Mouse (Mus musculus): Measurements from ENCODE around the gene Fads2.
A peak's percentile ranks its signal among the peaks of the same experiment; 100 is the strongest.

Fads2 gene

DNA sequence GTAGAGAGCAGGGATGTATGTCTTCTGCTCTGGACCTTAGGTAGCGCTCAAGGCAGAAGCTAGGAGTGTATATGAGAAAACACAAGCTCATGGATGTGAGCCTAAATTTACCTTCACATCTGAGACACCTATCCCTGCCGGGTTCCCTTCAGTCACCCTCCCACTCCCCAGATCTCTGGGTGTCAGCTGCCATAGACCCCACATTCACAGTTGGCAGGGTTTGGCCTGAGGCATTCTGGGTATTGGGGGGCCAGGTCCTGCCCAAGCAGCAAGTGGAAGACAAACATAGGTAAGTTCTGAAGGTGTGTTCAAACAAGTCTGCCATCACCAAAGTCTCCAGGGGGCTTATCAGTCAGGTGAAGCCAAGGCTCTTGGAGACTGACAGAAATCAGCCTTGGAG, 39.9 kb downstream of the Fads2 start:
- DNase-seq (ENCODE audit: low read depth, low spot score): no peak

DNA sequence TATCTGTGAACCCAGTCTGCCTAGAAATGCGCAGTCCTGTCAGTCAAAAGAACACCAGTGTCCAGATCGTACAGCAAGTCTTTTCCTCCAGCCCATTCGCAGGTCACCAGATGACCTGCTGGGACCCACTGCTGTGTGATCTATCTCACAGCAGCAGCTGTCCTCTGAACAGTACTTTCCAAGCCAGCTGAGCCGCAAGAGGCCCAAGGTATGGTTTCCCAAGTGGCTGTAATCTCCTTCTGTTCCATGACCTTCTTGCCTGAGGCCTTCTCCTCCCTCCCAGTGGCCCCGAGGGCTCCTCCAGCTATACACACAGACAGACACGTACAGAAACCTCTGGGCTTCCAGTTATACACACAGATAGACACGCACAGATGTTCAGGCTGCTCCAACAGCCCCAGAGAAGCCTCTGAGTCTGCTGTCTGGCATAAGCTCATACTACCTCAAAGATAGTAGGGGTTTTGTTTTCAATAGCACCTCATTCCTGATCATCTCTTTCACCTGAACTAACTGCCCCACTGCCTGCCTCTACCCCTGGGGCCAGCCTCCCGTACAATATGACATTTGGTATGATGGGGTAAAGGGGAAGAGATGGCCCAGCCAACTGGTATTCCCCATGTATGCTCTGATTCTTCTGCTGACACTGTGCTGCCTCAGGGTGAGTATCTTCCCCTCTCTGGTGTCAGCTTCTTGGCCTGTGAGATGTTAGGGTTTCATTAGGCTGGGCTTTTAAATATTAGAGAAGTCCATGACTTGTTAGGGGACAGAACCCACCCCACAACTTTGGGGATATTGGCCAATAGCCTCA, 40.6 kb downstream of the Fads2 start:
- no peak for DNase-seq (ENCODE audit: low read depth, low spot score)

DNA sequence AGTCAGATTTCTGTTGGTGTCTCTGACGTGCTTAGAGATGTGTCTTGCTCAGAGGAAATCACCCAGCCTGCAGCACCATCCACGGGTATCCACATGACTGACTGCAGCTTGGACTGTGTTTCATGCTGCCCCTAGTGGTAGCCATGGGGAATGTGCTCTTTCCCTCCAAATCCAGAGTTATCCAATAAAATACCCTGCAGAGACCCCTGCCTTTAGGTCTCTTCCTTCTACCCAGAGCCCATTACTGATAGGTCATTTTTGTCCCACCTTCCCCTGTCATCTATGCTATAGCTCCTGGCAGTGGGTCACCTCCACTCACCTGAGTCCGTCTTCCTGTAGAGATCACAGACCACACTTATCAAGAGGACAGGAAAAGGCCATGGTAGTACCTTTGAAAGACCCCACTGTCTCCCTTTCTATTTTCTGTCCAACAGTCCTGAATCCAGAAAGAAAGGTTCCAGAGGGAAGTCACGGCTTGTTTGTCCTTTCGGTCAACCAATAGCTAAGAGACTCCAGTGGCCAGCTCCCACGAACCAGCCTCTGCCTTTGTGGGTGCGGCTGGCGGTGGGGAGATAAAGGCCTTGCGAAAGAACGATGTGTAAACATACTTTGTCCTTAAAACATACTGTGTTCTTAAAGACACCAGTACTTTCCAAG, 41.5 kb downstream of the Fads2 start:
- DNase-seq (ENCODE audit: low read depth, low spot score): peak; percentile 31

DNA sequence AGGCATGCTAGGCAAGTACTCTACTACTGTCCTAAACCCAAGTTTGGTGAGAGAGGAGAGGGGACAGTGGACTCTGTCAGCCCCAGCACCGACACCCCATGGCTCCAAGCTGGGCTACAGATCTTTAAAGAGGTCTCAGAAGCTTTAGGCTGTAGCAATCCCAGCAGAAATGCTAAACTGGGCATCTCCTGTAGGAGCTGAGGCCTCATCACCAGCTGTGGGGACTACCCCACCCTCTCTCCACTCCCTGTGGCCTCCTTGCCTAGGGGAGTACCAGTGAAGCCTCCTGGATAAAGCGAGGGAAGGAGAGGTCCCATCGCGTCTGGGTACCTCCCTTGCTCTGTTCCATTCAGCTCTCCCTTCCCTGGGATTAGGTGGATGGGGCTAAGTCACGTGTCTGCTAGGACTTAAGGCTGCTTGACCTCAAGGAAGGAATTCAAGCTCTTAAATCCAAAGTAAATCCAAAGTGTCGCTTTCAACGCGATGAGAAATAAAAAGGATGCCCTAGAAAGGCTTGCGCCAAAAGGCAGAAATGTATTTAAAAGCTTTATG, 42.6 kb downstream of the Fads2 start:
- no peak for DNase-seq (ENCODE audit: low read depth, low spot score)

DNA sequence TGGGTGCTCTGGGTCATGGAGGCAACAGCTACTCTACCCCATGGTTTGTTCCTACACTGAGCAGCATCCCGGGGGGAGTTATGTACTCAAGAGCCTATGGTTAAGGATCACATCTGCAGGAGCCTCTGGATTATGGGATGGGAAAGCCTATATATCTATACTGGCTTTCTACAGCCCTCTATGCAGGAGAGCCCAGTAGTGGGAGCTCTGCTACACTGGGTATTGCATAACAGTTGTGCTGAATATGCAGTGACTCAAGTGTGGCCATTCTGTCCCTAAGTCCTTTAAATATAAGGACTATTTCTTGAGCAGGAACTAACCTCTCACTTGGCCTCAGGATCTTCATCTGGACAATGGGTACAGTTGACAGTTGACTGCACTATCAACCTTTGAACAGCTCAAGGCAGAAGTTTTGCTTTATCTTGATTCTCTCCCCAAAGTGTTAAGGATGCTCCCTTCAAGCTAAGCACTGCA, 43.2 kb downstream of the Fads2 start:
- DNase-seq (ENCODE audit: low read depth, low spot score): no peak

DNA sequence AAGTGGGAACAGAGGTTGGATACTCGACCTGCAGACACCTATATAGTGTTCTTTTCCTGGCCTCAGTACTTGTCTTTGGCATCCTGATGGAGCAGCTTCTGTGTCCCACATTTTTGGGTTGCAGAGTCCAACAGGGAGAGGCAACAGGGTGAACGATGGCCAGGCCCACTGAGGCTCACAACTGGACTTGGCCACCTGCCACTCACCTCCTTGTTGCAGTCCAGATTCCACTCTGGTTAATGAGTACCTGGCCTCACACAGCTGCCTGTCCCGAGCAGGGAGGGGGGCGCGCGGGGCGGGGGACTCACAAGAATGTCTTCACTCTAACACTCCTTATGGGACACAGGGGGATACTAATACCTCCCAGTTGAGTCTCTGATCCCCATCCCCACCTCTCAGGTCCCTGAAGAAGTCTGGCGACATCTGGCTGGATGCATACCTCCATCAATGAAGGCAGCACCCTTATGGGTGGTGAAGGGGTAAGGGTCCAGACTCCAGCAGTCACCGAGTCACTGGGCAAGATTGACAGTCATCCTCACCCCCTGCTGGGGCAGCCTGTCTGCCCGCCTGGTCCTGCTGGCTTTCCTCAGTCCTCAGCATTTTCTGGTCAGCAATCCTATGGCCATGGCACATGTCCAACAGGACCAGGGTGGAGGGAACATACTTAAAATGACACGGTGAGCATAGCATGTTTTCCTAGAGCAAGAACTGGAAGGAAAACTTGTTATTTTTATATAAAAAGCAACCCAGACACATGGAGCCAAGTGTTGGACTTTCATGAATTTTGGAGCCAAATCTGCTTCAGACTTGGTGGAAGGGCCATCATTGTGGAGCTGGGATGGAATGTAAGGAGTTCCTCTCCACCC, 43.8 kb downstream of the Fads2 start:
- no peak for DNase-seq (ENCODE audit: low read depth, low spot score)

DNA sequence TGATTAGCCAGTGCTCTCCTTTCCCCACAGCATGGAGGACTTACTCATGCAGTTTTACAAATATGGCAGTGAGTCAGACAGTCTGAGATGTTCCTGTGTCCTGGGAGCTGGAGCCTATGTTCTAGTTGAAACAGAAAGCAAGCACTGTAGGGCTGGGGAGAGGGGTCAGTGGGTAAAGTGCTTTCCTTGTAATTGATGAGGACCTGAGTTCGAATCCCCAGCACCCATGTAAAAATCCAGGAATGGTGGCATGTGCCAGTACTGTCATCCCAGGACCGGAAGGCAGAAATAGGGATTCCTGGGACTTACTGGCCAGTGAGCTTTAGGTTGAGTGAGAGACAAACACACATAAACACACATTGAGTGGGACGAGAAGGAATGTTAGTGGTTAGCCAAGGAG, 44.9 kb downstream of the Fads2 start:
- DNase-seq (ENCODE audit: low read depth, low spot score): no peak

DNA sequence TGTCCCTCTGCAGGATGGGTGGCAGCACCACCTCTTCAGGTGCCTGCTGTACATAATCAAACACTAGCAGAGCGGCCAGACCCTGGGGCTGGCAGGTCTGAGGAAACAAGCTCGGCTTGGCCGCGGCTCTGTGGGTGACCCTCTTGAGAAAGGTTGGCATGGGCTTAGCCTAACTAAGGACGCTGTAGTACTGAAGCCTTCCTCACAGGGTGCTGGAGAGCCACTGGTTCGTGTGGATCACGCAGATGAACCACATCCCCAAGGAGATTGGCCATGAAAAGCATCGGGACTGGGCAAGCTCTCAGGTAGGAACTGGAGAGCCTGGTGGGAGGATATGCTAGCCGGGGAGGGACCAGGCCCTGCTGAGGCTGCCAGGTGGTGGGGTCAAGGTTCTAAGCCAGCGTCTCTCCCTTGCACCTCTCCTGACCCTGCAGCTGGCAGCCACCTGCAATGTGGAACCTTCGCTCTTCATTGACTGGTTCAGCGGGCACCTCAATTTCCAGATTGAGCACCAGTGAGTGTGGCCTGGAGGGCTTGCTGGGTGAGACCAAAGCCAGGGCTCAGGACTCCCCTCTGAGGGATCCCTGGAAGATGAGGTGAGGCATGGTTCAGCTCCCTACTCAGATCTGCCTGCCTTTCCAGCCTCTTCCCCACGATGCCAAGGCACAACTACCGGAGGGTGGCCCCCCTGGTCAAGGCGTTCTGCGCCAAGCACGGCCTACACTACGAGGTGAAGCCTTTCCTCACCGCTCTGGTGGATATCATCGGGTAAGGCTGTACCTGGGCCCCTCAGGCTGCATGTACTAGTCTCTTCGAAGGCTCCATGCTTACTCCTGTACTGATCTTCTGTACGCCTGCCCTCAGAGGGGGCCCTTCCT, 45.5 kb downstream of the Fads2 start:
- no peak for DNase-seq (ENCODE audit: low read depth, low spot score)

DNA sequence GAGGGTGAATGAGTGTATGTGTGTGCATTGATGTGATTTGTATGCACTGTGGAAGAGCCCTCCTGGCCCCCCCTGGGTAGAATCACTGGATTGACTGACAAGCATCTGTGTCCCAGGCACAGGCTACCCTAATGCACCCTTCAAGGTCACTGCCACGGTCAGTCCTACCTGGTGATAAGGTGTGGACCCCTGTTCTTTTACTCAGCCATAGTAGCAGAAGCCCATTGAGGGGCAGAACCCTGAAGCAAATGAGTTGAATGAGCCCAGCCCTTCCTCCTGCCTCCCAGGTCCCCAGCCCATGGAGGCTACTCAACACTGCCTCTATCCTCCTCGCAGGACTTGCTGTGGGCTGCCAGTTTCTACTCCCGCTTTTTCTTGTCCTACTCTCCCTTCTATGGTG, 46.3 kb downstream of the Fads2 start:
- no peak for DNase-seq (ENCODE audit: low read depth, low spot score)

DNA sequence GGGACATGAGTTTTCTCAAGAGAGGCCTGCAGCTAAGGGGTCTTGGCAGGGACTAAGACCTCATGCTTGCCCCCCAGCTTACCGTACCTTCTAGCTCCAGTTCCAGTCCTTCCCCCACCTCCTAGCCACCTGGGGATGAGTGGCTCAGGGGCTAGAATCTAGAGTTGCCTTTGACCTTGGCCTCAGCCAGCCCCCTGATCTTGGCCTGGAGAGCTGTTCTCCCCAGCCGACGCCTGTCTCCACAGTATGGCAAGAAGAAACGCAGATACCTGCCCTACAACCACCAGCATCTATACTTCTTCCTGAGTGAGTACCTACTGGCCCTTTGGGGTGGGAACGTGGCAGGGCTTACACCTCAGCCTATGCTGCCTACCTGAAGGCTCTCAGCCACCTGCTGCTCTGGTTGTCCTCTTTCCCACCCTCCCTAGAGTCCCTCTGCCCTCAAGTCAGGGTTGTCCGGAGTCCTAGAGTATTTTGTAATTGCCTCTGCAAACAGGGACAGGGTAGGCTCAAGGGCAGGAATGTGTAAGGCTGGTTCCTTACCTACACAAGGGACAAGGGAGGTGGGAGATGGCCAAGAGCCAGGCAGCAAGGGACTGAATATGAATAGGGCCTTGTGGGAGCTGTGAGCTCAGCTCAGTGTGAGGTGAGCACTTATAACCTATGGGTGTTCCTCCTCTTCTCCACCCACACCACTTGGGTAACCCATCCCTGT, 47.0 kb downstream of the Fads2 start:
- no peak for DNase-seq (ENCODE audit: low read depth, low spot score)

DNA sequence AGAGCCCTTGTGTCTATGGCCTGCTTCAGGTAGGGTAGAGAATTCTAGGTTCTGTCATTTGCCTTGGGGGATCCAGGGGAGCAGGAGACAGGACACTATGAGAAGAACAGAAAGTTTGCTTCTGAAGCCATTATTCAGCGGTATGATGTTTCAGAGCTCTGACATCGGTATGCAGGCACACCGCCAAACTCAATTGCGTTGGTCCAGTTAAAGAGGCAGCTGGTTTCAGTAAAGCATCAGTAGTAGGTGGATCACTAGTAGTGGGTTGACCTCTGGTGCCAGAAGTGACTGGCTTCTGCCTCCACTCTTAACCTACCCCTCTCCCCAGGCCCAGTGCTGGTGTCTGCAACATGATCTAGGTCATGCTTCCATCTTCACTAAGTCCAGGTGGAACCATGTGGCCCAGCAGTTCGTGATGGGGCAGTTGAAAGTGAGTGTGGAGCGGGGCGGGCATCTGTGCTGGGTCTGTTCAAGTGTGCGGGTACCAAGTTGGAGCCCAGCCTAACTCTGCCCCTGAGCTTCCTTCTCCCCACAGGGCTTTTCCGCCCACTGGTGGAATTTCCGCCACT, 47.8 kb downstream of the Fads2 start:
- DNase-seq (ENCODE audit: low read depth, low spot score): no peak

DNA sequence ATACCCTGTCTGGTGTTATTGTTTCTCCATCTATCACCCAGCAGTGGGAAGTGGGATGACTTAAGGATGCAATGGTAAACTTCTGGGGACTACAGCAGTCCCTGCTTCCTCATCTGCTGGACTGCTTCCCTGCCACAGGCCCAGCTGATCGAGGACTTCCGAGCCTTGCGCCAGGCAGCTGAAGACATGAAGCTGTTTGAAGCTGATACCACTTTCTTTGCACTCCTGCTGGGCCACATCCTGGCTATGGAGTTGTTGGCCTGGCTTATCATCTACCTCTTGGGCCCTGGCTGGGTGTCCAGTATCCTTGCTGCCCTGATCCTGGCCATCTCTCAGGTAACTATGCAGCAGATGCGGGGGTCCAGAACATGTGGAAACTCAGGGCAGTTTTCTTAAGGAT, 48.8 kb downstream of the Fads2 start:
- no peak for DNase-seq (ENCODE audit: low read depth, low spot score)

DNA sequence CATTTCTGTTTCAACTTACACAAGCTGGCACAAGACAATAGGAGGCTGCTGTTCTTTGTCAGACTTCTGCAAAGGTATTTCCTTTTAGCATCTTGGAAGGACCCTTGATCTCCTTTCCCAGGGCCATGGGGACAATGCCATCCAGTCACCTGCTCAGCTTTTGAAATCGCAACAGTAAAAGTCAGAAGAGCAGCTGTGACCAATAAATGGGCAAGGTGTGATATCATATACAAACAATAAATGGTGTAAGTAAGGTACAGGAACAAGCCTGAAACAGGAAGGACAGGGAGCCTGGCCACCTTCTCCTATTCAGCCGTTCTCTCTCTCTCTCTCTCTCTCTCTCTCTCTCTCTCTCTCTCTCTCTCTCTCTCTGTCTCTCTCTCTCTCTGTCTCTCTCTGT, 51.1 kb downstream of the Fads2 start:
- DNase-seq (ENCODE audit: low read depth, low spot score): no peak

DNA sequence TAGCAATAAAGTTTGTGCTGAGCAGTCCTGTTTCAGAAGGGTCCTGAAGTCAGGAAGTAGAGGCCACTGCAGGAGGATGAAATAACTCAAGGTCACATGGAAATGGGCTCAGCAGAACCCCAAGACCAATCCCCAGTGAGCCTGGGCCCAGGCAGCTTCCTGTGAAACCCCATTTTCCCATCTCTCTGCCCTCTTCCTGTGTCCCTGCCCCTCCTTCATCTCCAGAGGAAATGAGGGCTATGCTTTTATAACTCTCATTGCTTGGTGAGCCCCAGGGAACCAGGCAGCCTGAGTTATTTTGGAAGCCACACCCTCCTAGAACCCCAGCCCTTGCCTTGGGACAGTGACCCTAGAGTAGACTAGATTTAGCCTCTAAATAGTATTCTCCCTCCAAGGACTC, 52.0 kb downstream of the Fads2 start:
- DNase-seq (ENCODE audit: low read depth, low spot score): no peak

DNA sequence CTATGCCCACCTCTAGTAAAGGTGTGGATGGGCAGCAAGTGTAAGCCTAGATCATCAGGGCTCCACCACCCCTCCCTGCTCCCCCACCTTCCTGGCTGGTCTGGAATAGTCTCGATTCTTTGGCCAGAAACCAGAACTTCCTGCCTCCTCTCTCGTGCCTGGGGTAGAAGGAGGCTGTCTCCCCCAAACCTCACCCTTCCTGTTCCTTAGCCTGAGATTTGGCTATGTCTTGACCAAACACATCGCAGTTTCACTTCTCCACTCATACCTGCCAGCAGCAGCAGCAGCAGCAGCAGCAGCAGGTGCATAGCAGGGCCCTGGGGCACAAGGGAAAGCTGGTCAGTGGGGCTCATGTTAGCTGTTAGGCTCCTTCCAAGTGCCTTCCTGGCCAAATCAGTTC, 54.6 kb downstream of the Fads2 start:
- DNase-seq (ENCODE audit: low read depth, low spot score): no peak

DNA sequence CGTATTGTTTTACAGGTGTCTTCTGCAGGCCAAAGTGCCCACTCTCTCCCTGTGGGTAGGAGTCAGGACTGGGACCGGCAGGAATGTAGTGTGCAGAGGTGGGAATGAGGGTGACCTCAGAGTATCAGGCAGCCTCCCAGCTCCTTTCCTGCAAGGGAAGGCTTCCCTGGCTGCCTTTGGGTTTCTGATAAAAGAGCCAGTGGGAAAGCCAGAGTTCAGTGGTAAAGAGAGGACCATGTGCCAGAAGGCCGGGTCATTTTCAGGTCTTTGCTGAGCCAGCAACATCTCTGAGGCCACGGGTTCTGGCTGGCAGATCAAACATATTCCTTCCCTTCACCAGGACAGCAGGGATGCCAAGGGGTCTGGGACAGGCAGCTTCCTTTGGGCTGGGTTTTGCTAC, 55.2 kb downstream of the Fads2 start:
- DNase-seq (ENCODE audit: low read depth, low spot score): no peak

DNA sequence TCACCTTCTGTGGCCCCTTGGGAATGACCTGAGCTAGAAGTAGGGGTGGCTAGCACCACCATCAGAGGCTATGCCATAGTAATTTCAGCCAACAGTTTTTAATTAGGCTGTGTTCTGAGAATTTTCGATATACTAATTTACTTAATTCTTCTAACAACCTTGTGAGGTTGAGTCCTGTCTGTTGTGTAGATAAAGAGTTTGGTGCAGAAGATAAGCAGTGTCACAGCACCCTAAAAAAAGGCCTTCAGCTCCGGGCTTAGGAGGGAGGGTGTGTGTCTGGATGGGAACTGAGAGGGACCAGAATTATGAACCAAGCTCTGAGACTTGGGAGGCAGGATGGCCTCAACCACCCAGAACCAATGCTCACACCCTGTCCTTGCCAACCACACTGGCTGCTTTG, 55.8 kb downstream of the Fads2 start:
- DNase-seq (ENCODE audit: low read depth, low spot score): no peak

DNA sequence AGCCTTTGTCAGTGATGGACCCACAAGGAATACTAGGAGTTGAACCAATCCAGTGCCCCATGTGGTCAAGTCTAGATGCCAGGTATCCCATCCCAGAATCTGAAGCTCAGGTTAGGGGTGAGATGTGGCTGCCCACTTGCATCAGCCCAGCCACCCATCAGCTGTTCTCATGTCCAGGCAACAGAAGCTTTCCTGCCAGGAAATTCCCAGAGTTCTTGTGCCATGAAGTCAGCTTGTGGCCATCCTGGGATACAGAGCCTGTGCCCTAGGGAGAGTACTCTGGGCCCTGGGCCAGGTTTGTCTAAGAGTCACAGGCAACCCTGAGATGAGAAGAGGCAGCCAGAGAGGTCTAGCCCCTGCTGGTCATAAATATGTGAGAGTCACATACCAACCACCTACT, 57.9 kb downstream of the Fads2 start:
- DNase-seq (ENCODE audit: low read depth, low spot score): no peak

DNA sequence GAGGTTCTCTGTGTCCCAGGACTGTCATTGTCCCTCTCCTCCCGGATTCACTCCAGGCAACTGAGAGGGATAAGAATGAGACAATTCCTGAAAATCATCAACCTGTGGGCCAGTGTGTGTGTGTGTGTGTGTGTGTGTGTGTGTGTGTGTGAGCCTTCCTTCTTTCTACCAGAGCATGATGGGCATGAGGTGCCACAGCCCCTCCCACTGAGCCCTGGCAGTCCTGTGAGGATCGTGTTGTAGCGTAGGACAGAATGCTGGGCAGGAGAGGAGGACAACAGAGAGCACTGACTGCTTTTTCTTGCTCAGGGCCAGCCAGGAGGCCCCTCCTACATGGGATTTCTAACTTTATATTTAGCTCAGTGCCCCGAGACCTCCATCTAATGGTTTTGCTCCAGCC, 58.7 kb downstream of the Fads2 start:
- no peak for DNase-seq (ENCODE audit: low read depth, low spot score)

DNA sequence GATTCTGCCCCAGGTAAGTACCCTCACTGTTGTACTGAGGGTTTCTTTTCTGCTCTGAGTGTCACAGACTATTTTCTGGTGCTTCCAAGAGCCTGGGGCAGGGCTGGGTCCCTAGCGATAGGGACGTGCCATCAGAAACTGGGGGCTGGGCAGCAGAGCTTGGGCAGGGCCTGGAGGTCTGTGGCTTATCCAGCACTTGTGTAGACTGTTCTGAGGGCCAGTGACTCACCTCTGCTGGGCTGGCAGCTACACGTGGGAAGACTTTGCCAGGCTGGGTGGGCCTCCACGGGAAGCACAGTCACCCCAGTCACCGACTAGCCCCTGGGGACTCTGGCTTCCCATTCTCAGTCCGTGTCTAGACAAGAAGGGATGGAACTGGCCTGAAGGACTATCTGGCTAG, 59.3 kb downstream of the Fads2 start:
- DNase-seq (ENCODE audit: low read depth, low spot score): no peak
